Mouse (Mus musculus) MEL-GATA-1-ER (cell line): ENCODE data around the gene Igfn1.

Source experiments
- DNase-seq: peaks from one replicate; pipeline ENCODE4 v3.0.0-alpha.2; 2012; ENCODE audit warnings: low read depth; ENCODE audit errors: extremely low read depth

Gene Igfn1

GRCm38 (mm10) chr1:136006292-136006748, at the start of gene Igfn1:
Igfn1 (minus strand) TSS chr1:136006342.
- DNase-seq: no peak

GRCm38 (mm10) chr1:136055771-136056170, 49.6 kb upstream of the Igfn1 start:
- DNase-seq: no peak

- DNase-seq: no peak
Observed at GRCm38 (mm10) chr1:136052547-136052946, 46.4 kb upstream of the Igfn1 start, which contains the start of gene Cacna1s. Cacna1s (plus strand) TSS chr1:136052750.

DNA sequence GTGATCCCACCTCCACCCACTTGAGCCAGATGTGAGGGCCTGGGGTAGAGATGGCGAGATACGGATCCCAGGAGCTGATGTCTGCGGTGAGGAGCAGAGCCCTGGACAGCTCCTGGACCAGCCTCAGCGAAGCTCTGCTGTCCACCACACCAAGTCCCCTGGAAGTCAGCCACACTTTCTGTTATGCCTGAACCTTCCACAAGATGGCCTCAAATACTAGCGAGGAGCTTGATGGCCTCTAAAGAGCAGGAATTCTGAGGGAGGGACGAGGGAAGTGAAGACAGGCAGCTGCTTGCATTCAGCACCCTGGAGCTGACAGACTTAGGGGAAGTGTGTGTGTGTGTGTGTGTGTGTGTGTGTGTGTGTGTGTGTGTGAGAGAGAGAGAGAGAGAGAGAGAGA, 45.3 kb upstream of the Igfn1 start:
- peak; percentile 23 for DNase-seq

- no peak for DNase-seq
Observed at GRCm38 (mm10) chr1:136051013-136051315, 44.8 kb upstream of the Igfn1 start.

GRCm38 (mm10) chr1:136050312-136051012, 44.3 kb upstream of the Igfn1 start, which contains the start of gene Ascl5:
Ascl5 (plus strand) TSS chr1:136050804.
- no peak for DNase-seq

- peak; percentile 7 for DNase-seq
Observed at GRCm38 (mm10) chr1:136047894-136048293, 41.8 kb upstream of the Igfn1 start.

DNA sequence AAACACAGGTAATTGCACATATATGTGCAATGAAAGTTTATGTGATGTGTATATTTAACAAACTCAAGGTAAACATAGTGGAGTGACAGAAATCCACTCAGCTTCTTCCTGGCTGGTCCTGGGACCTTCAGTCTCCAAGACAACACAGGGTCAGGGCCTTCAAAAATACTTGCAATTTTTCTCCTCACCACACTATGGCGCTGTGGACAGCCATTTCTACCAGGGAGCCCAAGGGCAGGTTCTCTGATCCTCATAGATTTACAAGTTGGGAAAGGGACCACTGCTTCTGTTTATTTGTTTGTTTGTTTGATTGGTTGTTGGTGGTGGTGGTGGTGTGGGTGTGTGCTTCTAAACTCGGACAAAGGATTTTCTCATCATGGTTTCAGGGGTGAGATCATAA, 41.3 kb upstream of the Igfn1 start:
- peak; percentile 18 for DNase-seq

DNA sequence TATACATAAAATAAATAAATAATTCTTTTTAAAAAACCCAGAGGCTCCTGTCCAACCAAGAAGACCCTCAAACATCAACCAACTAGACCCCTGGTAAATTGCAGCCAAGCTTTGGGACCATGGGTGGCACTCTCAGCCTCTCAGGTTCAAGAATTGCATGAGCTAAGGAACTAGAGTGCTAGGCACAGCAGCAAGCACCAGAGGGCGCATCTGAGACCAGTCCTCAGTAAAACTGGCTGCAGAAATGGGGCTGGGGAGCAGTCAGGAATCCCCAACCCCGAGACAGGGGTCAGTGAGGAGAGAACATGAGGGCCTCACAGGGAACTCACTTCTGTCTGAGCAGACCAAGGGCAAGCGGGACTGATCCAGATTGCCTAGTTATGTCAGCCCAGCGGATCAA, 39.6 kb upstream of the Igfn1 start:
- DNase-seq: peak; percentile 13

DNA sequence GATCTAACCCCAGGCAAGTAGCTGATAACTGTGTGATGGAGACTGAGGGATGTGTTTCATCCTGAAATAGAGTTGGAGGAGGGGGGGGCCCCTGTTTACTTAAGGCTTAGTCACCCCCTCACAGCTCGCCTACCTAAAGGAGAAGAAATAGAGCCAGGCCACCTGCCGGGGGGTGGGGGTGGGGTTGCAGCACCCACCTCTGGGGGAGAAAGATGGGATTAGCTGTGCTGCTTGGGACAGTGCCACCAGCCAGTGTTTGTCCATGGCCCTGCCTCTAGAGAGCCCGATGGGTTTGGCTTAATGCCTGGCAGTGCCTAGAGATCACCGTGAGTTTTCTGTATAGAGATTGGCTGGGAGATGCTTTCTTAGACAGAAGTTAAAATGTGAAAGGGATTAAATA, 34.7 kb upstream of the Igfn1 start:
- DNase-seq: no peak

GRCm38 (mm10) chr1:136040452-136040851, 34.3 kb upstream of the Igfn1 start:
- DNase-seq: no peak

GRCm38 (mm10) chr1:136038746-136039538, 32.8 kb upstream of the Igfn1 start:
- no peak for DNase-seq

DNA sequence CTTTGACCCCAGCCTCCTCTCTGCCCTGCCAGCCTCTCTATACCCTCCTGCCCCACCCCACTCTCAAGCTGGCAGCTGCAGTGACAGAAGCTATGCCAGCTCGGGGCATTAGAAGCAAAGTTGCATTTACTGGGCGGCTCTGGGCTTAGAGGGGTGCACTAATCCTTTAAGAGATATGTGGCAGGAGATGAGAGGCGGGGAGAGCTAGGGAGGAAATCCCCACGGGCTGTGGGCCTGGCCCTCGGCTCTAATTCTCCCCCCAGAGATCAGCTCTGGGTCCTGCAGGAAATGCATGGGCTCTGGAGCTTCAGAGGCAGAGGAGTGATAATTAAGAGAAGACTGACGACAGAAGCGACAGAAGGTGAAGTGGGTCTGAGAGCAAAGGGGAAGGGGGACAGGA, 26.8 kb upstream of the Igfn1 start:
- DNase-seq: no peak

DNA sequence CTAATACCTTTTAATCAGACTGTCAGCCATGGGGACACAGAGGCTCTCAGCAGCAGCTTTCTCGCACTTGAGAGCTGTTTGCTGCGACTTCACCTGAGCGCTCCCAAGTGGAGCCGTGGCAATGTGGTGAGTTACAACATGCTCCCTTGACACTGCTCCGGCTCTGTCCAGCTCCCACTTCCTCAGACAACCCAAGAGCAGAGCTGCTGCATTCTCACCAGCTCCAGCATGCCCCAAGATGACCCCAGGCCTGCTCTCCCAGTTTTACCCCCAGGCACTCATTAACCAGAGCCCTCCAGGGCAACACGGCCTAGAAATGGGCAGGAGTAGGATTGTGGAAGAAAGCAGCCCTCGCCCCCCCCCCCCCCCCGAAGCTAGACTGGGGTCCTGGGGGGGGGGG, 25.6 kb upstream of the Igfn1 start:
- no peak for DNase-seq

GRCm38 (mm10) chr1:136030201-136030600, 24.1 kb upstream of the Igfn1 start:
- DNase-seq: no peak

- no peak for DNase-seq
Observed at GRCm38 (mm10) chr1:136018390-136019189, 12.4 kb upstream of the Igfn1 start.

DNA sequence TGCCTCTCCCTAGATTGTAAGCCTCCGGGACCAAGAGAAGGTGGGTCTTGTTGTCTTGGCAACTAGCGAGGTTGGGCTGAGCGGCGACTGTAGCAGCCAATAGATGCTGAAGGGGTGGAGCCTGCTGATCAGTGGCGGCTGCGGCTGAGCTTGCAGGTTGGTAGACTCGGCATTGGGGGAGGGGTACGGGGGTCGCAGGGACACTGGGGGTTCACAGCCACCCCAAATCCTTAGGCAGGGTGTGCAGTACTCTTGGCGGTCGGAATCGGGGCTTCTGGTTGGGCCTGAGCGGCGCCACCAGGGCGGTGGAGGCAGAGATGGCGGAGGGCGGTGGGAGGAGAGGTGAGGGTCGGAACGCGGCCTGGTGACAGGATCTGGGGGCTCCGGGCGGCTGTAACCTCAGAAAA, 11.8 kb upstream of the Igfn1 start:
- DNase-seq: peak; percentile 81

DNA sequence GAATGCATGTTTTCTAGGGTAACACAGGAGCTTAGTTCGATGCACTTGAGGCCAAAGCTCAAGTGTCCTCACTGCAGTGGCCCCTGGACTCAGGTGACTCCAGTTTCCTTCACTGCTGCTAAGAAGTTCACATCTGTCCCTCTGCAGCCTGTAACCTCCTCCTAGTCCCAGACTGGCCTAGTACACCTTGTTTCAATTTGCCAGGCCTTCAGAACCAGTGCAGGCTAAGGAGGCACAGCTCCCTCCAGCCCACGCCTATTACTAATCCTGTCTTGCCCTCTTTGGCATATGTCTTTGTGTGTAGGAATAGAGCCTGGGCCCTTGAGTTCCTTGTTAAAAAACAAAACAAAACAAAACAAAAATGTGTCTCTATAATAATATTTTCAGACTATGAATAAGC, 11.2 kb upstream of the Igfn1 start:
- DNase-seq: no peak

DNA sequence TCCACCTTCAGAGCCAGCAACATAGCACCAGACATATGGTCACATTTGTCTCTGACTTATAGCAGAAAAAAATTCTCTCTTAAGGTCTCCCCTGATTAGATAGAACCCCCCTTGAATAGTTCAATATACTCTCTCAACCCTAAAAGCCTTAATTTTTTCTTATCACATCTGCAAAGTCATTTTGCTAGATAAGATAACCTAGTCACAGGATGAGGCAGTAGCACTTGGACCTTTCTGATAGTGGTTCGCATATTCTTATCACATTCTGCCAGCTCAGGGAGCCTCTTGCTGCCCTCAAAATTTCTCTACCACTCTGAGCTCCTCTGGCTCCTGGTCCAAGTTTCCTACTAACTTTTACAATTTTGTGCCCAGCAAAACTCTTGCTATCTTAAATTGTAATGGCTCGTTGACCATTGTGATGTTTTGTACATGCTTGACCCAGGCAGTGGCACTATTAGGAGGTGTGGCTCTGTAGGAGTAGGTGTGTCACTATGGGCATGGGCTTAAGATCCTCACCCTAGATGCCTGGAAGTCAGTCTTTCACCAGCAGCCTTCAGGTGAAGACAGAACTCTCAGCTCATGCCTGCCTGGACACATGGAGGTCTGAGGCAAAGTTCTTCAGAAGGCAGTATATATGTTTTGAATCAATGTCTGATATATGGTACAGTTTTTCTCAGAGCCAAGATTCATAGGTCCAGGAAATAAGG, 8.8 kb upstream of the Igfn1 start:
- DNase-seq: no peak

- no peak for DNase-seq
Observed at GRCm38 (mm10) chr1:136013513-136013912, 7.4 kb upstream of the Igfn1 start.

- DNase-seq: no peak
Observed at GRCm38 (mm10) chr1:136010247-136010646, 4.1 kb upstream of the Igfn1 start.
